Mouse (Mus musculus): ENCODE measurements around the gene Ints6l.

Gene Ints6l

DNA sequence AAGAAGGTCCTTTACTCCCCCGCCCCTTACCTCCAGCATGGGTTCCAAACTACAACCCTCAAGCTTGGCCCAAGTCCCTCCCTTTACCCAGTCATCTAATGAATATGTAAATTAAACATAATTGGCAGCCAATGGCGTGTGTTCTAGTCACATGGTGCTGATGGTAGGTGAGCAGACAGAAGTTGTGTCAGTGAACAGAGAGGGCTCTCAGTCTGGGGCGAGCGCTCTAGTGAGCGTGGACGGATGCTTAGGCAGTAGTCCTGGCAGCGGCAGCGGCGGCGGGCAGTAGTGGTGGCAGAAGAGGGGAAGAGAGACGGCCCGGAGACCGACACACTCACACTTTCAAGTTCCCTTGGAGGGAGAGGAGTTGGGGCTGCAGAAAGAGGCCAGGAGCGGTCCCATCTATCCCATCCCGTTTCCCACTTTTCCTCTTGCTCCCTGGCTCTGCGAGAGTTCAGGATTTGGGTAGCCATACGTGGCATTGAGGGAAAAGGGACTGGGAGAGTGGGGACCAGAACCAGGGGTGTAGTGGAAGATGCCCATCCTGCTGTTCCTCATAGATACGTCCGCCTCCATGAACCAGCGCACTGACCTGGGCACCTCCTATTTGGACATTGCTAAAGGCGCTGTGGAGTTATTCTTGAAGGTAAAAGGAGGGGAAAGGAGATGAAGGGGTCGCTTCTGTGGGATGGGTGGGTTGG, at the start of gene Ints6l:
Ints6l (plus strand) TSS at position 187 of the 701 bp plus-strand sequence.
- POLR2A ChIA-PET: interaction anchor here (0.6 to 3.2 kb wide), 21 partner anchors 8 to 391 kb away, joined by 3 to 28 read pairs (median 3); partner anchors contain the start of genes Fhl1 (in 1 of the 4) and Smim10l2a (in 1 of the 4)
- CTCF ChIA-PET: interaction anchor here in 1 of 4 experiments (0.9 to 1.0 kb wide), 2 partner anchors 27 to 336 kb away, joined by 3 read pairs; no protein-coding TSS in a partner anchor

DNA sequence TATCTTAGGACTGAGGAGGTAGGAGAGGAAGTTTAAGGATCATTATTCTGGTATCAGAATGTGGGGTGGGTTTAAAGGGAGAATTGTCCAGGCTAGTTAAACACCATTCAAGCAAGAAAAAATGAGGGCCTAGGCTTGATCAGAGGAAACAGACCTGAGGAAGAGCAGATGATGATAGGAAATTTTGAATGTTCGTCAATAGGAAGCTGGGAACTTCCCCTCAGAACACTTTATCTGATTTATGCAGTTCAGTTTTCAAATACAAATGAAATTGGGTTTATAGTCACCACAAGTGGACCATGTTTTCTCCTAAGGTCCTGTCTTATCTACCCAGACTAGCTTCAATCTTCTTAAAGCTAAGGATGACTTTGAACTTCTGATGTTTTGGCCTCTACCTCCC, 49.2 kb upstream of the Ints6l start:
- CTCF ChIA-PET: no interaction called here
- POLR2A ChIA-PET: interaction anchor here in 1 of 4 experiments (0.6 kb wide), 1 partner anchor 84 kb away, joined by 4 read pairs; no protein-coding TSS in a partner anchor

DNA sequence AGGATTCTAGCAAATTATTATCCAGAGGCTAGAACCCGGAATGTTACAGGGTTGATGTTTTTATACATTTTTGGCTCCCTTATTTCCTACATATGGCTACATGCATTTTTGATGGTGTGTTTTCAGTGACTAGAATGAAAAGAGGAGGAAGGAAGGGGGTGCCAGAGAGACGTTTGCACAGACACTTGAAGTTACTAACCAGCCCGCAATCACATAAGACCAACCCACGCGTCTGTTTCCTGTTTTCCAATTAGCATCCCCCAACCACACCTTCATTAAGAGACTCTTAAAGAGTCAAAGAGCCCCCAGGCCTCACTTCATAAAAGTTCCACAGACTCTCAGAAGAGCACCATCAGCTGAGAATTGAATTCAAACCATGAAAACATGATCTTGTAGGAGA, 48.5 kb upstream of the Ints6l start:
- CTCF ChIA-PET: no interaction called here
- POLR2A ChIA-PET: no interaction called here

DNA sequence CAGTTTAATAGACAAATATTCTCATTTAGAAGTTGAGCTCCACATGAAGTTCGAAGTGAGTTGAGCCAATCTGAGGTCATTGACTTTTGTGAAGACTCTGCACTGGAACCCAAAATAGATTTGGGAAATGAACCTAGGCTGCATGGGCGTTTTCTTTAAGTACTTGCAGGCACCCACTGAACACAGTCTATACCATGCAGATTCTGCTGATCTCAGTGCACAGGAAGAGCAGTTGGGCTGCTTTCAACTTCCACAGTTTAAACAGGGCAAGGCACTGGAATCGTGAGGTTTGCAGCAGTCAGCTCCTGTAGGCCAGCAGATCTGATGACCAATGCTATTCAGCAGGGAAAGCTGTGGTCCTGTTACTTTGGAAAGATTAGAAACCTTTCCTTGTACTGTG, 38.4 kb upstream of the Ints6l start:
- CTCF ChIA-PET: interaction anchor here in 1 of 4 experiments (1.9 kb wide), 1 partner anchor 11 kb away, joined by 5 read pairs; no protein-coding TSS in a partner anchor
- POLR2A ChIA-PET: no interaction called here

DNA sequence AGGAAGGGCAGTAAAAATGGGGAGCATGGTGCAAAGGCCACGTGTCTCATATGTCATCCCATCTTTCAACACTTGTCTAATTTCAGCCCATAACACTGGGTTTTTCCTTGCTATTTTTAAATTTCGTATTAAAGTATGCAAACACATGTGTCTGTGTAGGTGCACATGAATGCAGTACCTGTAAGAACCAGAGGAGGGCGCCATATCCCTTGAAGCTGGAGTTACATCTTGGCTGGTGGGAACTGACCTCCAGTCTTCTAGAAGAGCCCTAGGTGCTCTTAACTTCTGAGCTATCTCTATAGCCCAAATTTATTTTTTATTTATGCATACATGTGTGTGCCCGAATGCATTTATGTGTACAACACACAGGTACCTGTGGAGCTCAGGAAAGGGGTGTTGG, 37.1 kb upstream of the Ints6l start:
- POLR2A ChIA-PET: interaction anchor here in 1 of 4 experiments (1.0 kb wide), 1 partner anchor 37 kb away, joined by 4 read pairs; the partner anchor contains the start of gene Ints6l

DNA sequence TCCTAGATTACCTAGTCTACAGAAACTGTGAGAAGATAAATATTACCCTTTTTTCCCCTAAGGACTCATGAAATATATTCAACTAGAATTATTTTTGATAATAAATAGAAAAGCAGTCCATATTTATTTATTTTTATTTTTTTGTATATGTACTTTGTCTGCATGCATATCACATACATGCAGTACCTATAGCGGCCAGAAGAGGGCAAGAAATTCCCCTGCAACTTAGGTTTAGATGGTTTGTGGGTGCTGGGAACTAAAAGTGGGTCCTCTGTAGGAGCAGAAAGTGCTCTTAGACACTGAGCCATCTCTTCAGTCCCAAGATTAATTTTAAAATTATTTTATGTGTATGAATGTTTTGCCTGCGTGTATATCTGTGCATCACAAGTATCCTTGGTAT, 24.1 kb upstream of the Ints6l start:
- CTCF ChIA-PET: interaction anchor here in 2 of 4 experiments (0.7 to 1.9 kb wide), 3 partner anchors 9 to 59 kb away, joined by 4 to 5 read pairs (median 5); no protein-coding TSS in a partner anchor

More for the DNA sequence above, 37.1 kb upstream of the Ints6l start:
- CTCF ChIA-PET: interaction anchor here in 3 of 4 experiments (0.8 to 1.9 kb wide), 4 partner anchors 10 to 14 kb away, joined by 3 to 9 read pairs (median 4); no protein-coding TSS in a partner anchor

DNA sequence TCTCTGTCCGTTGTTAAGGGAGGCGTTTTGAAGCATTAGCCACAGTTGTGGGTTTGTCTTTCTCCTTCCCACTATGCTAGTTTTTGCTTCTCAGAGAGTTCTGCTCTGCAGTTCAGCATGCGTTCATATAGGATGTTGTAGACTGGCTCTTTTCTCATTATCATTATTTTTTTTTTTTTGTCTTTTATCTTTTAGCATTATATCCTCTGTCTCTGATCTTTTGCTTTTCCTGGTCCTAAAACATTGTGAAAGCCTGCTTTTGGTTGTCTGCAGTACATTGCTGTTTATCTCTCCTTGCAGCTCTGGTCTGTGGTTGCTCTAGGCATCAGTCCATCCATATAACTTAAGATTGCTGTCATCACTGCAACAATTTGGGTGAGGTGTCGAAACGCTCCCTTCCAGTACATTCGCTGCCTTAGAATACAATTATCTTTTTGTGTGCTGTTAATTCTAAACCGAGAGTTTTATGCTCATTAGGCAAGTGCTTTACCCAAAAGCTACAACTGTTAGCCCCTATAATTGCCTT, 18.8 kb upstream of the Ints6l start:
- ChIA-PET CTCF (no interaction called here), POLR2A (no interaction called here)

More for the DNA sequence above, 24.1 kb upstream of the Ints6l start:
- POLR2A ChIA-PET: interaction anchor here in 1 of 4 experiments (0.6 to 1.6 kb wide), 2 partner anchors 17 to 37 kb away, joined by 3 read pairs; no protein-coding TSS in a partner anchor

DNA sequence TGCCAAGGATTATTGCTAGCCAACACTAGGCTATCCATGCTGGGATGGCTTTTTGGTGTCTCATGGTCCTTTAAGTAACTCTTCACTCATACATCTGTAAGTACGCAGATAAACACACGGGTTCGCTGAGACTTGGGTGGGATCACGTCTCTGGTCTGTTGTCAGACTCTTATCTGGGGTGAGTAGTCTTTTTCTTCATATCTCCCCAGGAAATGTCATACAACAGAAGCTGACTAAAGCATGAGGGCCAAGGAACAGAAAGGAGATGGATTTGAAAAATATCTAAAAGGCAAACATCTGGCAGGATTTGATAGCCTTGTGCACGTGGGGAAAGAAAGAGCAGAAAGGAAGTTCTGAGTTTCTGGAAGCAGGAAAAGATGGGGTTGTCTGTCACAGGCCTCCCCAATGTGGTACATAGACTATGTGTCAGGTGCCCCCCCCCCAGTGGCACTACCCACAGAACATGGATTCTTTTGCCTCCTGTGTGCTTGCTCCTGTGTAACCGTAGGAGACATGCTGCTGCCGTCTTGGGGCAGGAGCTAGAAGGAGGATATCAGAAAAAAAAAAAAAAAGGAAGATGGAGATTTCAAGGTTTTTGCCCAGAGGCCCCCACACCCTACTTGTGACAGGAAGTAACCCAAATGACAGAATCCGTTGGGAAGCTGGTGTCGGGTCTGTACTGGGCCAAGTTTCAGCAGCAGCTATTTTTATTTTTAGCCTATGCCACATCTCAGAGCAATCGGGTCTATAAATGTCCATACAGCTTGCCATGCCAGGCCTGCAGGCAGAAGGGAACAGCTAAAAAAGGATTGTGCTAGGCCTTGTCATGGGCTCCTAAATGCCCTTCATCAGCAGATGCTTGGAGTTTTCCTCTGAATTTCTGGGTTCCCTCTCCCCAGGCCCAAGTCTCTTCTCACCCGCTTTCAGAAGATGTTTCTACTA, 7.9 kb upstream of the Ints6l start:
- POLR2A ChIA-PET: interaction anchor here in 2 of 4 experiments (0.5 to 2.5 kb wide), 4 partner anchors 9 to 1575 kb away, joined by 3 to 10 read pairs (median 5); no protein-coding TSS in a partner anchor
- CTCF ChIA-PET: interaction anchor here in 1 of 4 experiments (0.7 kb wide), 1 partner anchor 334 kb away, joined by 3 read pairs; no protein-coding TSS in a partner anchor

DNA sequence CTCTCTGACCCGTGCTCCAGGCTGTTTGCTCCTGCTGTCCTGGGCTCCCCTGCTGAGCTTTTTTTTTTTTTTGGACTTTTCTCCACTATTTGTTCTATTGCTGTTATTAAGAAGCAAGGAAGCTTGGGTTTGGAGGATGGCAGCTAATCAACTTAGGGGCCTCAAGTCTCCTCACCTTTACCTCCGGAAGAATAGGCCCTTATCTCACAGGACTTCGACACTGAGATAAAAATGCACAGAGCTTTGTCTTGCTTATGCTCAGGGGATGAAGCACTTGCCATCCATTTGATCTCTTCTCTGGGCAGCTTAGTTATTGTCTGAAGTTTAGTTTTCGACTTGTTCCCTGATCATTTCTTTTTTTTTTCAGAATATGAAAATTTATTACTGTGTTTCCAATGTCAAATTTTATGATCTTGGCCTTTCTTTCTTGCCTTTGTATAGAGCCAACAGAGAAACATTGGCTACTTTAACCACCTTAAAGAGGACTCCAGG, 7.1 kb upstream of the Ints6l start, which contains the start of gene Gm2174:
Gm2174 (plus strand) TSS at position 442 of the 492 bp plus-strand sequence.
- ChIA-PET CTCF (interaction anchor here in 1 of 4 experiments (0.7 kb wide), 1 partner anchor 333 kb away, joined by 3 read pairs; no protein-coding TSS in a partner anchor), POLR2A (interaction anchor here in 2 of 4 experiments (0.5 to 2.5 kb wide), 6 partner anchors 8 to 1575 kb away, joined by 3 to 10 read pairs (median 3); no protein-coding TSS in a partner anchor)

DNA sequence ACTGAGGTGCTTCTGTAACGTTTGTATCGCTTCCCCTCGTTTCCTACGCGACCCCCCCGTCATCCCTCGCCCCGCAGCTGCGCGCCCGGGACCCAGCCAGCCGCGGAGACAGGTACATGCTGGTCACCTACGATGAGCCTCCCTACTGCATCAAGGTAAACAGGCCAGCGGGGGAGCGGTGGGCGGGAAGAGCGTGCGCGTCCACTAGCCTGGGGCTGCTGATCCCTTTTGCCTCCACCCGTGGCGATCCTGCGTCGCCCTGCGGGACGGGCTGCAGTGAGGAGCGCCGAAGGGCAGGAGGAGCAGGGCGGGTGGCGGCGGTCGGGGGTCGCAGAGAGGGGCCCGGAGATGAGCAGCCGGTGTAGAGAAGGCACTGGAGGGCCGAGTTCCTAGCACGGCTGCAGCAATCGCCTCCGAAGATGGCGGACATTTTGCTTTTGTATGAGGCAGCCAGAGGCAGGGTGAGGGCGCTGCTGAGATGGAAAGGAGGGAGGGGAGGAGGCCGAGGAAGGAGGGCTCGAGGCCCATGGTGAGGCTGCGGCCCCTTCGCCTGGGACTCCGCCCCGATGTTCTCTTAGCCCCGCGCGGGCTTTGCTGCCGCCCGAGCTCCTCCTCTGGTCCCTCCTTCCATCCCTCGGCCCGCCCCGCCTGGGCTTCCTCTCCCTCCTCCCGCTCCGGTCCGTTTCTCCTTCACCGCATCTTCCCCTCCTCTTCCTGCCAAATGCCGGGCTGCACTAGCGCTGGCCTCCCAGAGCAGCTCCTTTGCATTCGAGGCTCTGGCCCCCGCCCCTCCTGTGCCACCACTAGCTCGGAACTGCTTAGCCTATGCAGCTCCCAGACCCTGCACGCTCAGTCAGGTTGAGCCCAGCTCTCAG, 952 bp downstream of the Ints6l start:
- CTCF ChIA-PET: interaction anchor here in 2 of 4 experiments (0.6 to 1.5 kb wide), 5 partner anchors 28 to 116 kb away, joined by 3 to 4 read pairs (median 3); no protein-coding TSS in a partner anchor
- POLR2A ChIA-PET: interaction anchor here in 2 of 4 experiments (0.5 to 3.2 kb wide), 17 partner anchors 8 to 937 kb away, joined by 3 to 28 read pairs (median 4); partner anchors contain the start of genes Gm2174 (in 1 of the 2), Rbmx (in 1 of the 2), Slc9a6 (in 1 of the 2) and Smim10l2a (in 1 of the 2)

DNA sequence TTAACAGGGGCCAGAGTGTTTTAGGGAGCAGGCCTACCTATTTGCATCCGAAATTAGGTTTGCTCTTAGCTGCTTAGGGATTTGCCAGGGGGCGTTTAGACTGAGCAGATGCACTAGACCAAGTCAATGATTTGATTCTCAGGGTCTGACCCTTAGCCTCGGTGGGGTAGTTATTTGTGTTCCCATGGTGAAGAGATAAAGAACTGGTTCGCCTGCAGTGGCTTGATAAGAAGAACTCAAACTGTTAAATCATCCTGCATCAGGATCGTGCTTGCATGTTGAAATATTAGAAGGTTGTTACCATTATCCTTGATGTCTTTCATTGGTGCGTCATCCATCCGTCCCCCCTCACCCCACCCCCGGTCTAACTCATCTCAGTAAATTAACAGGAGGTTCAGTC, 1.7 kb downstream of the Ints6l start:
- CTCF ChIA-PET: interaction anchor here in 2 of 4 experiments (0.6 to 1.5 kb wide), 5 partner anchors 29 to 116 kb away, joined by 3 to 4 read pairs (median 3); no protein-coding TSS in a partner anchor
- POLR2A ChIA-PET: interaction anchor here in 3 of 4 experiments (0.6 to 3.2 kb wide), 16 partner anchors 8 to 153 kb away, joined by 3 to 28 read pairs (median 4); partner anchors contain the start of genes Slc9a6 (in 1 of the 3) and Smim10l2a (in 1 of the 3)

DNA sequence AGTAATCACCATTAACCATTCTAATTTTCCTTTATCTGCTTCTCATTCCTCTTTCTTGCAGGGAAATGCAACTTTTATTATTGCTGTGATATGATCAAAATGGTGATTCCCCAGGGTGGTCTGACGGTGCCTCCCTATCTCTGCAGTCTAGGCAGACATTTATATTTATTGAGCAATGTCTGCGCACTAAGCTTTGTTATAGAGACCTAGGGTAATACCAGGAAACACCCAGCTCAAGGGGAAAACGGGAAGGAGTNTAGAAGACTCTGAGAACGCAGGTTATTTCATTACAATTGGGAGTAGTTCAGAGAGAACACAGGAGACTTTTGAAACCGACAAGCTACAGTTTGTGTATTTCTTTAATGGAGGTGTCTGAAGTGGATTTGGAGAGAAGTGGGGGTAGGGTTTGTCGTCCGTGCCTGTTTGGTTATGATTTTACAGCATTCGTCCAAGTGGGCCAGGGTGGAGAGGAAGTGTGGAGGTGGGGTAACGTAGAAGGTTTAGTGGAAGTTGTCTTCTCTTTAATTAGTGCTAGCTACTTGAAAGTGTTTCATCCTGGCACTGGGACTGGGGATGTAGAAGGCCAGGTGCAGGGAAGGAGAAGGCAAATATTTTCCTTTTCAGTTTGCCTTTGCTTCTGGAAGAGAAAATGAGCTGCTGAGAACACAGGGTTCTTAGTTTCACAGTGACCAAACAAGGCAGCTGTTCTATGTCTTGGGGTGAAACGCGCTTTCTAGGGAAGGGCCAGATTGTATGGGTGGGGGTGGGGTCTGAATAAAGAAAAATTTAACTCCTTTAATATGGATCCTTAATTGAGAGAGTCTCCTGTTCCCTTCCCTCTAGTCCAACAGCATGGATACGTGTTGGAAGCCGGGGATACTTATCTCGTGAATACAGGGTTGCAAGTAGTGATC, 7.6 kb downstream of the Ints6l start:
- POLR2A ChIA-PET: interaction anchor here in 2 of 4 experiments (0.6 to 1.2 kb wide), 4 partner anchors 10 to 268 kb away, joined by 3 to 7 read pairs (median 4); no protein-coding TSS in a partner anchor
- CTCF ChIA-PET: no interaction called here

DNA sequence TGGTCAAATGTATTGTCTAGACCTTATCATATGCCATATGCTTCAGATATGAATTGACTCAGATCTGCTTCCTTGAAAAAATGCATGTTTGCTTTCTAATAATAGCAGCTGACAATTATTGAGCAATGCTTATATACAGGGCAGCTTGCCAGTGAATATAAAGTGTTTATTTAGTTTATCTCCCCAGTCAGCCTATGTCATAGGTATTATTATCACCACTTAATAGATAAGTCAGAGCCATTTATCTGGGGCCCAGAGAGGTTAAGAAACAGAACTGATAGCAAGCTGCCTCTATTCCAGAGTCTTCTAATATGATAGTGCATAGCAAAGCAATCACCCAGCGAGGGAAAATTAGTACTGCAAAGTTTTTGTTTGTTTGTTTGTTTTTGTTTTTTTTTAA, 10.2 kb downstream of the Ints6l start:
- ChIA-PET POLR2A (interaction anchor here in 2 of 4 experiments (0.6 to 1.4 kb wide), 3 partner anchors 9 to 11 kb away, joined by 3 to 5 read pairs (median 3); partner anchors contain the start of gene Ints6l (in 1 of the 2)), CTCF (no interaction called here)

DNA sequence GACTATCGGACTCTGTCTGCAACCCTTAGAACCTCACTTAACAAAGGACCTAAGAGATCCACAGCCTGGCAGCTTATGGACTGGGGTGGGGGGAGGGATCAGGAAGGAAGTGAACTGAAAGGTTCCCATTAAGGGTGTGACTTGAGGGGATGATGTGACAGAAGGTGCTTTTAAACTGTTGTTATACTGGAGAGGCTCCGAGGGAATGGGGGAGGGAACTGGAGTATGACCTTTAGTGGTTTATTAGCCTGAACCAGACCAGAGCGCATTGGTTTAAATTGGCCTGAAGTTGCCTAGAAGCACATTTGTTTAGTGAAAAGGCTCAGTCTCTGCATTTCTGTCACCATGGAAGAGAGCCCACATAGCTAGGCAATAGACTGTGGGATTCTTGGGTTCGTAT, 13.0 kb downstream of the Ints6l start:
- CTCF ChIA-PET: interaction anchor here in 1 of 4 experiments (0.8 kb wide), 1 partner anchor 131 kb away, joined by 3 read pairs; no protein-coding TSS in a partner anchor
- POLR2A ChIA-PET: interaction anchor here (0.6 to 4.8 kb wide), 8 partner anchors 12 to 1293 kb away, joined by 3 to 28 read pairs (median 4); partner anchors contain the start of gene Ints6l (in 4 of the 4)

DNA sequence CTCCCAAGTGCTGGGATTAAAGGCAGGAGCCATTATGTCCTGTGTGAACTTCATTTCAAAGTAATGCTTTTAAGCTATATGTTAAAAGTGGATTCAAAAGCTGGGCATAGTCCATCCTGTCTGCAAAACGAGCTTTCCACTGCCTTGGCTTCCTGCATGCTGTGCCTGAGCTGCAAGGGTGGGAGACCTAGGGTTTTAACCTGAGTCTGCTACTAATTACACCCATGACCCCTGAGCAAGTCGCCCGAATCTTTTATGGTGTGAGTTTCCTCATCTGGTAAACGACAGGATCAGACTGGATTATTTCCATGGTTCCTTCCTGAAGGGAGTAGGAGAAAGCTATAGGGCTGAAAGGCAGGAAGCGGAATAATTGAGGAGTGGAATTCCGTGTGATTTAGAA, 13.8 kb downstream of the Ints6l start:
- POLR2A ChIA-PET: interaction anchor here (0.8 to 4.8 kb wide), 7 partner anchors 13 to 141 kb away, joined by 3 to 28 read pairs (median 3); partner anchors contain the start of genes Ints6l (in 4 of the 4) and Slc9a6 (in 1 of the 4)
- CTCF ChIA-PET: no interaction called here
